Comparison of ENCODE assay signal across 12 mouse cellular contexts in genomic region chr4:150590621-150591282, GRCm38 (mm10).
DNase-seq lines count a peak whose midpoint lies in the region; ATAC-seq and TF ChIP-seq lines count a peak whose summit lies in the region.
"Had no signal": no experiment of that assay in that cellular context is flagged by ENCODE, and none has a peak within 500 bp of the region (broad histone marks: within the 10 kb centered on the region; RNA-seq: fewer than 3 reads in every experiment).

No protein-coding gene starts in this region.

- H3K9ac ChIP-seq in limb, embryonic 11.5 days (ENCODE audit: low read length) = no peak overlapping the region
- H3K9ac ChIP-seq in limb, embryonic 12.5 days (replicated peaks) = no peak overlapping the region
- H3K9ac ChIP-seq: midbrain, embryonic 15.5 days had no signal

- H3K9me3 ChIP-seq in limb, embryonic 11.5 days (ENCODE audit: control insufficient read depth, low read length) = no peaks in the 10 kb centered on the region
- no peaks in the 10 kb centered on the region for H3K9me3 ChIP-seq in limb, embryonic 10.5 days (replicated peaks)
- H3K9me3 ChIP-seq in limb, embryonic 12.5 days = no peaks in the 10 kb centered on the region
- H3K9me3 ChIP-seq: midbrain, embryonic 15.5 days had no signal

- H3K27me3 ChIP-seq in limb, embryonic 11.5 days (ENCODE audit: control insufficient read depth, insufficient read depth, low read length) = no peaks in the 10 kb centered on the region
- H3K27me3 ChIP-seq in limb, embryonic 10.5 days (ENCODE audit: low read depth, poor library complexity, severe bottlenecking) = no peaks in the 10 kb centered on the region
- no peaks in the 10 kb centered on the region for H3K27me3 ChIP-seq in kidney, adult 2 months (replicated peaks; ENCODE audit: control insufficient read depth, insufficient read depth, low read length)
- no peaks in the 10 kb centered on the region for H3K27me3 ChIP-seq in limb, embryonic 12.5 days
- H3K27me3 ChIP-seq: CH12.LX; midbrain, embryonic 15.5 days had no signal

- WGBS in limb, embryonic 11.5 days = 41% methylated on average over 3 of the region's 3 CpGs
- 34% methylated on average over 3 of the region's 3 CpGs for WGBS in limb, embryonic 10.5 days
- WGBS in kidney, adult 2 months = 24% methylated on average over 3 of the region's 3 CpGs
- 28% methylated on average over 3 of the region's 3 CpGs for WGBS in limb, embryonic 12.5 days

- H3K27ac ChIP-seq in limb, embryonic 11.5 days (replicated peaks; ENCODE audit: low read depth, low read length) = 0 out of 2 replicates have a peak overlapping the region, but pooled peaks have one; percentile 6
- no peak overlapping the region for H3K27ac ChIP-seq in limb, embryonic 10.5 days
- H3K27ac ChIP-seq in kidney, adult 2 months (ENCODE audit: insufficient read depth, low read depth, low read length) = peak overlapping the region; percentile 33
- peak overlapping the region; percentile 56; the same call in 1 of the 2 replicates for H3K27ac ChIP-seq in limb, embryonic 12.5 days
- H3K27ac ChIP-seq: midbrain, embryonic 15.5 days had no signal

- DNase-seq in limb, embryonic 11.5 days (ENCODE audit: low spot score) = no peak
- DNase-seq in limb, embryonic 10.5 days (ENCODE audit: low spot score) = no peak
- DNase-seq in R1 (ENCODE audit: low read depth, low spot score) = peak; percentile 20
- DNase-seq in kidney, adult 2 months = peak; percentile 90
- no peak for DNase-seq in frontal cortex, postnatal 10 days (ENCODE audit: low spot score in 2 of 2)
- no peak for DNase-seq in spleen, postnatal 14 days (ENCODE audit: low spot score in 2 of 2)
- DNase-seq: cerebellum, adult 8-10 months; gastrocnemius, postnatal 25 days; lung, postnatal 36 days had no signal

- no peak overlapping the region for H3K4me2 ChIP-seq in limb, embryonic 11.5 days (ENCODE audit: low read depth, severe bottlenecking)
- no peak overlapping the region for H3K4me2 ChIP-seq in limb, embryonic 12.5 days
- H3K4me2 ChIP-seq: midbrain, embryonic 15.5 days had no signal

- TF ChIP-seq CTCF in kidney, adult 2 months (conservative IDR thresholded peaks at IDR 0.05; ENCODE audit: insufficient read depth, insufficient read length, low read depth, low read length) = no peak

- H3K4me1 ChIP-seq in limb, embryonic 11.5 days (ENCODE audit: control insufficient read depth, insufficient read depth, low read length) = peaks cover 13% of the 10 kb centered on the region
- peaks cover 54% of the 10 kb centered on the region for H3K4me1 ChIP-seq in limb, embryonic 10.5 days
- H3K4me1 ChIP-seq in kidney, adult 2 months (ENCODE audit: control insufficient read depth, insufficient read depth, low read length) = peaks cover 63% of the 10 kb centered on the region
- H3K4me1 ChIP-seq in limb, embryonic 12.5 days (replicated peaks) = peaks cover 37% of the 10 kb centered on the region

- no peak for TF ChIP-seq POLR2A in kidney, adult 2 months (IDR thresholded peaks at IDR 0.05; ENCODE audit: low read depth, low read length)

- no peak overlapping the region for H3K4me3 ChIP-seq in limb, embryonic 11.5 days (ENCODE audit: low read depth, low read length)
- H3K4me3 ChIP-seq in limb, embryonic 10.5 days = no peak overlapping the region
- no peak overlapping the region for H3K4me3 ChIP-seq in kidney, adult 2 months (ENCODE audit: insufficient read depth, low read depth, low read length)
- H3K4me3 ChIP-seq in limb, embryonic 12.5 days (replicated peaks) = no peak overlapping the region
- H3K4me3 ChIP-seq: midbrain, embryonic 15.5 days had no signal

- ATAC-seq in limb, embryonic 11.5 days (ENCODE audit: insufficient number of reproducible peaks, low FRiP score, low TSS enrichment, low read depth) = no peak
- ATAC-seq in limb, embryonic 12.5 days (ENCODE audit: insufficient number of reproducible peaks, insufficient read depth, low FRiP score, low TSS enrichment, low read depth) = no peak
- ATAC-seq: midbrain, embryonic 15.5 days had no signal

- no peaks in the 10 kb centered on the region for H3K36me3 ChIP-seq in limb, embryonic 11.5 days (ENCODE audit: control insufficient read depth, insufficient read depth, low read length)
- H3K36me3 ChIP-seq in limb, embryonic 10.5 days = 0 out of 2 replicates have a peak, but pooled peaks cover 3% of the 10 kb centered on the region
- H3K36me3 ChIP-seq in kidney, adult 2 months (ENCODE audit: control insufficient read depth, insufficient read depth, low read length) = no peaks in the 10 kb centered on the region
- H3K36me3 ChIP-seq in limb, embryonic 12.5 days = no peaks in the 10 kb centered on the region
- H3K36me3 ChIP-seq: midbrain, embryonic 15.5 days had no signal

Comparison
In these comparisons a context has a peak if more than half of its experiments do, and no peak if none do; other contexts are left out.
1. DNase-seq: peak in R1 (single experiment) and kidney, adult 2 months (single experiment); none in limb, embryonic 11.5 days (single experiment), limb, embryonic 10.5 days (single experiment), frontal cortex, postnatal 10 days (0 of 2) and spleen, postnatal 14 days (0 of 2).